Mouse (Mus musculus) telencephalon, adult 2 months (tissue): ENCODE results near the gene Fam210b.

Experiments
- DNase-seq: peaks from one replicate; pipeline ENCODE4 v3.0.0-alpha.2; 2011; ENCODE audit warnings: low read depth, low spot score

Fam210b gene

DNA sequence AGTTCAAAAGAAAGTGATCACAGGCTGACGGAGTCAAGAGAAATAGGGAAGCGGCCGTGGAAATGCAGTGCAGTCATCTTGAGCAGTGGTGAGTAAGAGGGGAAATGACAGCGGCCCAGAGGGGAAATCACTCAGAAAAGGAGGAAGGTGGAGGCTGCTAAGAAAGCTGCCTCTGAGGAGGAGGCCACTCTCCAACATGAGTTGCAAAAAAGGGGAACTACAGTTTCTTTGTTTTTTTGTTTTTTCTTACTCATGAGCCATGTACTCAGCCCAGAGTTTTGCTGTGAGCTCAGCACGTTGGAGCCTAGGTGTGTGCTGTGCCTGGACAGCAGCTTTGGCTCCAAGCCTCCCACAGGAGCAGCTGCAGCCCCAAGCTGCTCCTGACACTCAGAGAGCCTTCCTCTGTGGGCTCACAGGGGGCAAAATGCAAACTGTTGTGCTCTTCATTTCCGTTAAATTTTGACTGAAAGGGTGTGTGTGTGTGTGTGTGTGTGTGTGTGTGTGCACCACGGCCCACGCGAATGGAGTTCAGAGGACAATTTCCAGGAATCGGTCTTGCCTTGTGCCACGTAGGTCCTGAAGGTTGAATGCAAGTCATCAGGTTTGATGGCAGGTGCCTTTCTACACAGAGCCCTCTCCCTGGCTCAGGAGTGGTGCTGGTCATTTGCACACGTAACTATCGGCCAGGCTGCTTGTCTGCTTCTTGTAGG is 55.9 kb downstream of the Fam210b start:
- DNase-seq = no peak

DNA sequence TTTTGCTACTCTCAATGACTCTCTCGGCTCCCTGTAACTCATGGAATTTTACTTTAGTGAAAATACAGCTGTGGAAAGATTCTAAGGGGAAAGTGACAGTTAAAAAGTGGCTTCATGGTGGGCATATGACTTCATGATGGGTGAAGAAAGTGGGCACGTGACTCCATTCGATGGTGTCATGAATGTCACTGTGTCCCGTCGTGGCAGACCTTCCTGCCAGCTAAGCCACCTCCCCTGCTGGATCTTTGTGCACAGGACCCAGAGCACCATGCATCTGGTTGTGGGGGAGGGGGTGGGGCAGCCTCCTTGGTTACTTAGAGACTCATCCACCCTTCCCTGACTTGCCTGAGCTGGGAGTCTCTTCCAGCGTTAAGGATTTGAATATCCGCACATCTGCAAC is 58.9 kb downstream of the Fam210b start:
- no peak for DNase-seq

DNA sequence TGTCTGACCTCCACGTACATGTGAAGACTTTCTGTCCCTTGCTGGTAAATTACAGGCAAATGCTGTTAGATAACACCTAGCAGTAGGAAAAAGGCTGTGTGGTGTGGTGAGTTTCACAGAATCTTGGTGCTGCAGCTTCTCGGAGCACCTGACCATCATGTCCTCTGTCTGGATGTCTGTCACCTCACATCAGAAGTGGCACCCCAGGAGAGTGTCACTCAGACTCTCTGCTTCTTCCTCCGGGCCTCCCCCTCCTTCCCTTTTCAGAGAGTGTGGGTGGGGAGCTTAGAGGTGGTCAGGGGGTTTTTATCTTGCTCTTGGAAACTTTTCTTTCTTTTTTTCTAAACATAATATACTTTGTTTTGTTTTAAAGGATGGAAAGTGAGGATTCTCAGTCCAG is 59.6 kb downstream of the Fam210b start:
- no peak for DNase-seq
